Mouse (Mus musculus) lung, adult 2 months (tissue): ENCODE results near the gene Atp1b2.

Experiments used
- CTCF ChIP-seq: fragments of 200-500 bp; IDR thresholded peaks from 2 replicates; pipeline ENCODE4 v1.5.1; 2011; ENCODE audit warnings: mild to moderate bottlenecking, low read length, control low read depth; ENCODE audit not compliant: insufficient read depth
- POLR2A ChIP-seq: fragments of 200-500 bp; IDR thresholded peaks from 2 replicates; pipeline ENCODE4 v1.6.1; 2011; ENCODE audit warnings: low read depth, mild to moderate bottlenecking, control low read depth, low read length, borderline replicate concordance; ENCODE audit errors: extremely low read depth

- TF ChIP-seq CTCF (peak; percentile 94), POLR2A (peak; percentile 44; the same call in 1 of the 2 replicates)
Observed at GRCm38 (mm10) chr11:69579128-69580017, 26.4 kb downstream of the Atp1b2 start.
